Mouse (Mus musculus) G1E (cell line): ENCODE measurements around the gene Lrrc61. TPM values are rescaled to one million over a fixed set of nuclear protein-coding genes. Genes with fewer than 3 reads are reported as not detected.

Experiments
- ATAC-seq: 2 replicates; pipeline ENCODE4 v1.8.0; 2016; ENCODE audit warnings: mild to moderate bottlenecking; ENCODE audit not compliant: insufficient number of reproducible peaks, poor library complexity, low FRiP score, severe bottlenecking; ENCODE audit errors: extremely low read depth
- DNase-seq: peaks from one replicate; pipeline ENCODE4 v3.0.0; 2012; ENCODE audit warnings: low spot score
- H3K27me3 ChIP-seq: 2 replicates; pipeline ENCODE4 v1.6.1; 2012; ENCODE audit warnings: mild to moderate bottlenecking, low read length, inconsistent platforms; ENCODE audit not compliant: insufficient read depth
- H3K36me3 ChIP-seq: replicated peaks from 2 replicates; pipeline ENCODE3; 2012; ENCODE audit warnings: mild to moderate bottlenecking, inconsistent platforms
- H3K4me1 ChIP-seq: 2 replicates; pipeline ENCODE4 v1.6.1; 2012; ENCODE audit warnings: low read depth, low read length, inconsistent platforms, mixed read lengths; ENCODE audit not compliant: insufficient read depth
- H3K4me3 ChIP-seq: 2 replicates; pipeline ENCODE4 v1.5.1; 2012; ENCODE audit warnings: low read depth, mild to moderate bottlenecking, inconsistent platforms, low read length, moderate library complexity, mixed read lengths
- H3K9me3 ChIP-seq: replicated peaks from 2 replicates; pipeline ENCODE4 v1.6.1; 2012; ENCODE audit warnings: inconsistent platforms
- CTCF ChIP-seq: IDR thresholded peaks from 2 replicates; pipeline ENCODE4 v1.5.1; 2012; ENCODE audit warnings: low read depth, low read length, inconsistent platforms, mixed read lengths
- GATA1 ChIP-seq: IDR thresholded peaks from 2 replicates; pipeline ENCODE4 v1.6.1; 2012; ENCODE audit warnings: borderline replicate concordance, low read length, inconsistent platforms, mixed read lengths
- GATA2 ChIP-seq: IDR thresholded peaks from 2 replicates; pipeline ENCODE4 v1.6.1; 2012; ENCODE audit warnings: low read depth, low read length, inconsistent platforms, borderline replicate concordance
- POLR2AphosphoS5 ChIP-seq: IDR thresholded peaks from 2 replicates; pipeline ENCODE4 v1.6.1; 2012; ENCODE audit warnings: low read depth, low read length, inconsistent platforms; ENCODE audit not compliant: insufficient replicate concordance
- TAL1 ChIP-seq: conservative IDR thresholded peaks from 2 replicates; pipeline ENCODE4 v1.6.1; 2012; ENCODE audit warnings: low read depth, low read length, inconsistent platforms, mixed read lengths
- polyA plus RNA-seq: library from polyadenylated mRNA; stranded (reverse); fragments of >175 nt; gene quantifications from 2 replicates; pipeline ENCODE4 v1.2.3, GENCODE M21; 2012
- total RNA-seq, 2 experiments: library from RNA; stranded (forward) in 1 of 2; stranded (reverse) in 1 of 2; fragments of 200-1000 nt in 1 of 2; fragments of >200 nt in 1 of 2; fragmentation: Nextera tagmentation in 1 of 2; gene quantifications; 2 replicates each; pipeline ENCODE4 v1.2.3; 2014 to 2017

The Lrrc61 gene
- total and polyA plus RNA-seq, 3 experiments: 0.05 TPM; not detected in 2

DNA sequence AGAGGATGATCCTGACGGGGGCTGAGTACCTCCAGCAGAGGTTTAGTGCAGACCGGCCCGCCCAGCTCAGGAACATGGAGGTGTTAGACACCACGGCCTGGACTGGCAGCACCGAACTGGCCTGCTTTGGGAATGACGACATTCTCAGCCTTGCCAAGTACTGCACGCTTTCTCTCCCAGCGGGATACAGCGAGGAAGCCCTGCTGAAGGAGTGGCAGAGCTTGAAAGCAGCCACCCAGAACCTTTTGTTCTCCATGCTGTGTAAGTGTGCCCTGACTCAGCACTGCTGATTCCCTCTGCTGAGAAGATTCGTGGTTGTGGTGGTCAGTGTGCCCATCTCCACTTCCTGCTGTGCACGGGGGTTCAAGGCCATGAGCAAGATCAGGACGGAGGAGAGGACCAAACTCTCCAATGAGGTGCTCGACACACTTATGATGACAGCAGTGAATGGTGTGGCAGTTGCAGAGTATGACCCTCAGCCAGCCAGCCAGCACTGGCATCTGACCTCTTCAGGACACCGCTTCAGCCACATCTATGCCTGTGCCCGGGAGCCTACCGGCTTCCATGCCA is 24.6 kb upstream of the Lrrc61 start:
- Histone ChIP-seq H3K4me3 (no peak overlapping the region), H3K36me3 (no peaks in the 10 kb centered on the region), H3K27me3 (peaks cover 2% of the 10 kb centered on the region; the same call in 1 of the 2 replicates), H3K9me3 (no peaks in the 10 kb centered on the region), H3K4me1 (no peaks in the 10 kb centered on the region)
- TF ChIP-seq GATA1 (no peak), POLR2AphosphoS5 (no peak), TAL1 (no peak), GATA2 (no peak), CTCF (no peak)
- ATAC-seq (no peak), DNase-seq (no peak)

DNA sequence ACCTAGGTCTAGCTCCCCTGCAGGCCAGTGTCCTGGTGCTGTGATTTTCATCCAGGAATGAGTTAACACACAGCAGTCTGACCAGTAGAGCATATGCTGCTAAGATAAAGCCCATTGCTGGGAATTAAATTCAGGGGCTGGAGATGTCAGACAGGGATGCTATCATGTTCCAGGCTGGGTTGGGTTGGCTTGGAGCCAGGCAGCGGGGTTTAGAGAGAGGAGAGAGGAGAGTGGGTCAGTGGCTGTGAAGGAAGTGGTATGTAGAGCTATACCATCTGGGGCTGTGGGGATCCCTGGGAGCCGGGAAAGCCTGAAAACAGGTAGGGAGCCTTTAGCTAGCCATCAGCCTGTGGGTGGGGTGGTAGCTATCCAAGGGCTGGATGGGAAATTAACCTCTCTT is 23.7 kb upstream of the Lrrc61 start:
- Histone ChIP-seq H3K4me1 (no peaks in the 10 kb centered on the region), H3K36me3 (no peaks in the 10 kb centered on the region), H3K9me3 (no peaks in the 10 kb centered on the region), H3K4me3 (no peak overlapping the region), H3K27me3 (peaks cover 2% of the 10 kb centered on the region; the same call in 1 of the 2 replicates)
- DNase-seq (no peak), ATAC-seq (no peak)
- no peak for TF ChIP-seq POLR2AphosphoS5
- no peak for TF ChIP-seq CTCF
- no peak for TF ChIP-seq GATA2
- TF ChIP-seq TAL1: no peak
- TF ChIP-seq GATA1: no peak

DNA sequence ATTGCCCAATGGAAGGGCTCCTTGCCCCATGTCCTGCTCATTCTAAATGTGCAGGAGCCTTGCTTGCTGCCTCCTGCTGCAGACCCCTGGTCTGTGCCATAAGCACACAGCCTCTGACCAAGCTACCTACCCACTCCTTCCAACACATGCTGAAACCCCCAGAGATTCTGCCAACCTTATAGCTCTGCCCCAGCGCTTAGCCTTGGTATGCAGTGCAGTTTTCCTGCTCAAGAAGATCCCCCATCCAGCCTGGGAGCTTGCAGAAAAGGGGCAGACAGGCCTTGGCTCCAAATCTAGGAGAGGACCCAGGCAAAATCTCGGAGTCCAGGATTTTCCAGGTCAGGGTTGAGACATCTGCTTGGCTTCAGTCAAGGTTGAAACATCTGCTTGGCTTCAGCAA is 21.1 kb upstream of the Lrrc61 start:
- no peaks in the 10 kb centered on the region for H3K9me3 ChIP-seq
- peaks cover 6% of the 10 kb centered on the region; the same call in 1 of the 2 replicates for H3K27me3 ChIP-seq
- no peak for DNase-seq
- no peak overlapping the region for H3K4me3 ChIP-seq
- no peak for ATAC-seq
- no peaks in the 10 kb centered on the region for H3K36me3 ChIP-seq
- TF ChIP-seq CTCF (no peak), POLR2AphosphoS5 (no peak), TAL1 (no peak)
- no peaks in the 10 kb centered on the region for H3K4me1 ChIP-seq

DNA sequence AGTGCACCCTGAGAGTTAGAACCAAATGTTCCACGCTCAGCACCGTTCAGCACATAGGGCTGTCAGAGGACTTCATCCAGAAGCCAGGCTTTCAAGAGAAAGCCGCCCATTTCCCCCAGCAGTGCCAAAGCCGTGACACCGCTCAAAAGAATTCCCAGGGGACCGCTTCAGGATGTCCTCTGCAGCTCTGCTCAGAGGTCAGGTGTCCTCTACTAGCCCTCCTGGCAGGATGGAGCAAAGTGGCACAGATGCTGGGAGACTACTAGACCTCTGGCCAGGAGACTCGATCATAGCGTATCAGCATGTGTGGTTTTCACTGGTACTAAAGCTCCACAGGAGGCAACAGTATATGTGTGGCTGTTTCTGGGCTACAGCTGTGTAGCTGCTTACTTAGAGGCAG is 19.7 kb upstream of the Lrrc61 start:
- no peaks in the 10 kb centered on the region for H3K9me3 ChIP-seq
- TF ChIP-seq GATA1 (no peak), GATA2 (no peak), POLR2AphosphoS5 (no peak)
- ATAC-seq (no peak), DNase-seq (no peak)
- H3K36me3 ChIP-seq: no peaks in the 10 kb centered on the region
- H3K27me3 ChIP-seq: peaks cover 6% of the 10 kb centered on the region; the same call in 1 of the 2 replicates
- no peaks in the 10 kb centered on the region for H3K4me1 ChIP-seq
- no peak overlapping the region for H3K4me3 ChIP-seq

DNA sequence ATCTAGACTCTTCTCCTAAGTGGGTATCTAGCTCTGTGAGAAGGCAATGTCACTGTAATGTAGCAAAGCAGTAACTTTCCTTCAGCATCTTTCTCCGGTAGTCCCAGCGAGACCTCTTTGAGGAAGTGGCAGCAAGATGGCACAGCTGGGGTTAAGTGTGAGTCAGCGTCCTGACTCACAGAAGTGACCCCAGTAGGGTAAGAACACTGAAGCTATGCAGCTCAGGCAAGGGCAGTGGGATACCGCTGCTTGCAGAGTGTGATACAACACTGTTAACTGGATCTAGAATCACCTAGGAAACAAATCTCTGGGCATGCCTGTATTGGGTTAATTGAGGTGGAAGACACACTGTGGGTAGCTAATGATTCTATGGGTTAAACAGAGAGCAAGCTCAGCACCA is 18.5 kb upstream of the Lrrc61 start:
- ATAC-seq (no peak), DNase-seq (no peak)
- no peak overlapping the region for H3K4me3 ChIP-seq
- H3K27me3 ChIP-seq: peaks cover 6% of the 10 kb centered on the region; the same call in 1 of the 2 replicates
- no peak for TF ChIP-seq TAL1
- TF ChIP-seq GATA1: no peak
- TF ChIP-seq CTCF: no peak
- TF ChIP-seq GATA2: no peak
- no peak for TF ChIP-seq POLR2AphosphoS5
- no peaks in the 10 kb centered on the region for H3K9me3 ChIP-seq
- no peaks in the 10 kb centered on the region for H3K36me3 ChIP-seq
- H3K4me1 ChIP-seq: no peaks in the 10 kb centered on the region

DNA sequence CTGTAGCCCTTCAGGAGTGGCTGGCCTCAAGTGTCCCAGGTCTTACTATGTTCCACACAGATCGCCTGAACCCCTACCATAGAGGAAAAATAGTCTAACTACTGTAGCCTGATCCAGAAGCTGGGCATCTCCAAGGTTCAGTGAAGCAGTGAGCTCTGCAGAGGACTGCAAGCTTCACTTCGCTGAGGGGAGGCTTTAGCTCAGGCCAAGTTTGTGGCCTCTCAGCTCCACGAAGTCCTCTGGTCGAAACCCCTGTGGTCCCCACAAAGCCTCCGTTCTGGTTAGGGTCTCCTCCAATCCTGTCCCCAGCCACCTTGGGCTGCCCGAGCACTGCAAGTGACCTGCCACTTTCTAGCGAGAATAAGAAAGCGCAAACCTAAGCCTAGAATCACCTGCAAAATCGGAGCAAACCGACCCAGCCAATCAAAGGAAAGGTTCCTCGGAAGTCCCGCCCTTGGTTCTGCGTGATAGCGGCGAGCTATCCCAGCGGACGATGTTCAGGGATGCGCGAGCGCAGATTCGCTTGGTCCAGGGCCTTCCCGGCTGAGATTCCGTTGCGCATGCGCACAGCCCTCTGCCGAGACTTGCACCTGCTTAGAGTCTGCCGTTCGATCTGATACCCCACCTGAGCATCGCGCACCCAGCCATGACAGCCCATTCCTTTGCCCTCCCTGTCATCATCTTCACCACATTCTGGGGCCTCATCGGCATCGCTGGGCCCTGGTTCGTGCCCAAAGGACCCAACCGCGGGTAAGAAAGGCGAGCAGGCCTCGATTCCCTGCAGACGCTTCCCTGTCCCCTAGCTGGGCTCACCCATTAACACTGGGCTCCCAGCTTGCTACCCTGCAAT is 17.3 kb upstream of the Lrrc61 start, which contains the start of gene Atp6v0e2:
TSS of gene Atp6v0e2 (plus strand) at position 511 of the 850 bp plus-strand sequence.
- Histone ChIP-seq H3K4me1 (no peaks in the 10 kb centered on the region), H3K27me3 (peaks cover 6% of the 10 kb centered on the region; the same call in 1 of the 2 replicates), H3K36me3 (no peaks in the 10 kb centered on the region), H3K9me3 (no peaks in the 10 kb centered on the region), H3K4me3 (no peak within 1 kb of the TSS)
- ATAC-seq (no peak), DNase-seq (no peak)
- TF ChIP-seq CTCF: no peak
- no peak for TF ChIP-seq GATA1
- no peak for TF ChIP-seq GATA2
- no peak for TF ChIP-seq TAL1
- TF ChIP-seq POLR2AphosphoS5: no peak
